Mouse (Mus musculus) embryonic facial prominence, embryonic 15.5 days (tissue): ENCODE results near the gene Sntg2. TPM values are rescaled to one million over a fixed set of nuclear protein-coding genes. Genes with fewer than 3 reads are reported as not detected.

Experiments used
- ATAC-seq: fragments of 200-750 bp; cut with Nextera tagmentation; 2 replicates; pipeline ENCODE4 v1.8.0; 2017; ENCODE audit warnings: low read depth, moderate TSS enrichment; ENCODE audit not compliant: insufficient number of reproducible peaks, low FRiP score, low TSS enrichment
- H3K27ac ChIP-seq: fragments of 300-500 bp; sonication (generic); replicated peaks from 2 replicates; pipeline ENCODE4 v1.5.1; 2015; ENCODE audit warnings: mild to moderate bottlenecking, inconsistent platforms
- H3K27me3 ChIP-seq: fragments of 300-500 bp; sonication (generic); 2 replicates; pipeline ENCODE4 v1.6.1; 2015; ENCODE audit warnings: inconsistent platforms
- H3K36me3 ChIP-seq: fragments of 300-500 bp; sonication (generic); 2 replicates; pipeline ENCODE4 v1.6.1; 2015; ENCODE audit warnings: mild to moderate bottlenecking, inconsistent platforms
- H3K4me1 ChIP-seq: fragments of 300-500 bp; sonication (generic); 2 replicates; pipeline ENCODE4 v1.6.1; 2015; ENCODE audit warnings: inconsistent platforms
- H3K4me2 ChIP-seq: fragments of 300-500 bp; sonication (generic); replicated peaks from 2 replicates; pipeline ENCODE4 v1.6.1; 2015; ENCODE audit warnings: mild to moderate bottlenecking, inconsistent platforms
- H3K4me3 ChIP-seq: fragments of 300-500 bp; sonication (generic); replicated peaks from 2 replicates; pipeline ENCODE4 v1.5.1; 2015; ENCODE audit warnings: mild to moderate bottlenecking, inconsistent platforms
- H3K9ac ChIP-seq: fragments of 300-500 bp; sonication (generic); 2 replicates; pipeline ENCODE4 v1.6.1; 2015; ENCODE audit warnings: inconsistent platforms
- H3K9me3 ChIP-seq: fragments of 300-500 bp; sonication (generic); replicated peaks from 2 replicates; pipeline ENCODE4 v1.6.1; 2016; ENCODE audit warnings: inconsistent platforms
- WGBS: fragments of 180-500 bp; shearing (Covaris S2); methylation state at CpG from one replicate; pipeline ENCODE4 v1.1.7; 2015; 5-methylcytosine and 5-hydroxymethylcytosine counted together
- polyA plus RNA-seq: library from polyadenylated mRNA; unstranded; fragments of >200 nt; fragmentation: Nextera tagmentation; extraction: Ambion mirVana; gene quantifications from 2 replicates; pipeline ENCODE4 v1.2.1, GENCODE M21; 2015

The Sntg2 gene
- polyA plus RNA-seq, 1 experiment from 2014 or later: 3.3 TPM

DNA sequence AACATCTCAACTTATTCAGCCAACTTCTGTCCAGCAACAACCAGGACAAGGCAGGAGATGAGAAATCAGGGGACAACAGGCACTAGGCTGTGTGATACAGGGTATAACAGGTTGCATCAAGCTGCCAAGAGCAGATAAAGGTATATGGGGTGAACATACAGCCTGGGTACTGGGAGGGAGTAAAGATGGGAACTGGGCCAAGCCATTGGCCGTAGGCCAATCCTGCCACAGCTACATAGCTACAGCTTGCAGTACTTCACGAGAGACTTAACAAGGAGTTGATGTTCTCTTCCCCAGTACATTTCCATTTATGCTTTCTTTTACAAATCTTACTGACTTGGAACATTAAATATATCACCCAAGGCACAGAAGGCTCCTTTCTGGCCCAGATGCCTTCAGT is 129.0 kb downstream of the Sntg2 start:
- H3K27me3 ChIP-seq: no peaks in the 10 kb centered on the region
- H3K27ac ChIP-seq: no peak overlapping the region
- H3K4me2 ChIP-seq: no peak overlapping the region
- no peak overlapping the region for H3K4me3 ChIP-seq
- H3K36me3 ChIP-seq: no peaks in the 10 kb centered on the region
- H3K9me3 ChIP-seq: no peaks in the 10 kb centered on the region
- 40% methylated on average over 2 of the region's 2 CpGs for WGBS
- no peak for ATAC-seq
- no peaks in the 10 kb centered on the region for H3K4me1 ChIP-seq
- H3K9ac ChIP-seq: no peak overlapping the region

- no peak overlapping the region for H3K27ac ChIP-seq
- no peaks in the 10 kb centered on the region for H3K4me1 ChIP-seq
- H3K27me3 ChIP-seq: no peaks in the 10 kb centered on the region
- no peak overlapping the region for H3K4me3 ChIP-seq
- ATAC-seq: no peak
- no peaks in the 10 kb centered on the region for H3K36me3 ChIP-seq
- 59% methylated on average over 3 of the region's 3 CpGs for WGBS
- no peak overlapping the region for H3K9ac ChIP-seq
- no peak overlapping the region for H3K4me2 ChIP-seq
- no peaks in the 10 kb centered on the region for H3K9me3 ChIP-seq
Measured at GRCm38 (mm10) chr12:30240891-30241290, 132.3 kb downstream of the Sntg2 start.

DNA sequence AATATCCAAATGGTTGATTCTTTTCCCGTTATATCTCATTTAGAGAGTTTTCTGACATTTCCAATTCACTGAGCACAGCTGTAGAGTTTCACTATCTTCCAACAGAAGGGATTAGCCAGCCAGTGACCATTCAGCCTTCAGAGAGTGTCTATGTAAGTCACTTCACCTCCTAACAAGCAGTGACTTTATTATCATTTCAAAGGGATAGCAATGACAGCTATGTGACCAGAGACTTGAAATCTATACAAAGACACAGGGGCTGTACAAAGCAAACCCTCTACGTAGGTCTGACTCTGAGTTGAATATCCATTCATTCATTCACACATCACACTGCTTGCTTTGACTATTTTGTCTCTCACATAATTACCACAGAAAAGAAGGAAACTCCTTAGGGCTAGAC is 138.2 kb downstream of the Sntg2 start:
- H3K27ac ChIP-seq: no peak overlapping the region
- 71% methylated on average over 2 of the region's 2 CpGs for WGBS

DNA sequence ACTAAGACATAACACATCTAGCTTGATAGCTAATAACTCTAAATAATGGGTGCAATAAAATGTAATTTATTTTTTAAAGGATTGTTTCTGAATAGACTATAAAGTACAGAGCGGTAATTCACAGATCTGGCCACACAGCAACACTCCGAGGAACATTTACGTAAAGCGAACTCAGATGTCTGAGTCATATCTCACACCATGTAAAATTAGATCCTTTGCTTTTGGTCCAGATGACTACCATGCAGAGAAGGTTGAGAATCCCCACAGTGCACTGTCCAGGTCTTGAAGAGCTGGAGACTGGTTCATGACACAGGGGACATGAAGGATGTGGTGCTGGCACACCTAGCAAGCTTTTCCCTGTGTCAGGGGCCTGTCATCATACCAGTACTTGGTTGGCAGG is 145.2 kb downstream of the Sntg2 start:
- no peak overlapping the region for H3K9ac ChIP-seq
- WGBS: 97% methylated on average over 4 of the region's 4 CpGs
- H3K27ac ChIP-seq: no peak overlapping the region
- H3K27me3 ChIP-seq: no peaks in the 10 kb centered on the region
- no peak overlapping the region for H3K4me2 ChIP-seq
- H3K4me3 ChIP-seq: no peak overlapping the region
- H3K36me3 ChIP-seq: no peaks in the 10 kb centered on the region
- no peak for ATAC-seq
- no peaks in the 10 kb centered on the region for H3K4me1 ChIP-seq
- H3K9me3 ChIP-seq: no peaks in the 10 kb centered on the region

More for the DNA sequence above, 138.2 kb downstream of the Sntg2 start:
- Histone ChIP-seq H3K4me2 (no peak overlapping the region), H3K9me3 (no peaks in the 10 kb centered on the region), H3K9ac (no peak overlapping the region), H3K4me1 (no peaks in the 10 kb centered on the region), H3K4me3 (no peak overlapping the region), H3K27me3 (no peaks in the 10 kb centered on the region), H3K36me3 (no peaks in the 10 kb centered on the region)
- ATAC-seq: no peak

DNA sequence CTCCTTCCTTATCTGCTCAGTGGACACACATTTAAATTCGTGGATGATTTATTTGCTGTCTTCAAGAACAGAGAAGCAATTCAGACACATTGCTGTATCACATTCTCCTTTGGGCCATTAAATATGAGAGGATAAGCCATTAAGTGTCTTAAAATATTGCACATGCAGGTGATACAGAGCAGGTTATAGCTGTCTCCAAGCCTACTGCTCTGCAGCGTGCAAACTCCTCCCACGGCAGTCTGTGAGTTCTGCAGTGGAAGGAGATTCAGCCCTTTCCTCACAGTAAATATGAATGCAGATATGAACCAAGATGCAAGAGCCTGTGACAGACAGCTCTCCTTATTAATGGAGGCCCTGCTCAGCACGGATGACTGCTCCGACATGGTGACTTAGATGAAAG is 146.9 kb downstream of the Sntg2 start:
- WGBS: 86% methylated on average over 5 of the region's 5 CpGs
- no peaks in the 10 kb centered on the region for H3K4me1 ChIP-seq

GRCm38 (mm10) chr12:30216762-30217441 is 156.3 kb downstream of the Sntg2 start:
- Histone ChIP-seq H3K9me3 (no peaks in the 10 kb centered on the region), H3K36me3 (no peaks in the 10 kb centered on the region), H3K27me3 (no peaks in the 10 kb centered on the region), H3K4me3 (no peak overlapping the region), H3K4me2 (no peak overlapping the region), H3K9ac (no peak overlapping the region), H3K4me1 (no peaks in the 10 kb centered on the region), H3K27ac (no peak overlapping the region)
- ATAC-seq: no peak
- 78% methylated on average over 6 of the region's 6 CpGs for whole genome bisulfite sequencing

More for the DNA sequence above, 146.9 kb downstream of the Sntg2 start:
- Histone ChIP-seq H3K36me3 (no peaks in the 10 kb centered on the region), H3K27me3 (no peaks in the 10 kb centered on the region), H3K9ac (no peak overlapping the region), H3K9me3 (no peaks in the 10 kb centered on the region), H3K27ac (no peak overlapping the region), H3K4me2 (no peak overlapping the region), H3K4me3 (no peak overlapping the region)
- no peak for ATAC-seq

- H3K4me2 ChIP-seq: no peak overlapping the region
- H3K9me3 ChIP-seq: no peaks in the 10 kb centered on the region
- H3K27ac ChIP-seq: no peak overlapping the region
- ATAC-seq: no peak
- no peaks in the 10 kb centered on the region for H3K4me1 ChIP-seq
- no peak overlapping the region for H3K9ac ChIP-seq
- H3K36me3 ChIP-seq: no peaks in the 10 kb centered on the region
- no peaks in the 10 kb centered on the region for H3K27me3 ChIP-seq
- H3K4me3 ChIP-seq: no peak overlapping the region
- 72% methylated on average over 2 of the region's 2 CpGs for WGBS
Measured at GRCm38 (mm10) chr12:30214761-30215160, 158.4 kb downstream of the Sntg2 start.

DNA sequence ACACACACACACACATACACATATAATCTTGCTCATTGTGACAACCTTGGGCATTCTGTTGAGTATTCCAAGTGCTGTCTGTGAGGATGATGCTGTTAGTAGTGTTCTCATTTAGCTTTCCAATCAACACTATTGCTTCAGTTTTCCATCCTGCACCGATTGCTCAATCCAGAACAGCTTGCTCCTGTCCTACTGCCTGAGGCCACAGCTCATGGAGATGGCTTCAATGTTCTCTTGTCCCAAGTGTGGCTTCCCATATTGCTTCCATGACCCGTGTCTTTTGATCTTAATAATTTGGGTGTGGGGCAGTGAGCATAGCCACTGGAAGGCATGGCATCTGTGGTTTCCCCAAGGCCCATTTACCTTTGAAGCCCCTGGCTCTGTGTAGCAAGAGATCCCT is 162.8 kb downstream of the Sntg2 start:
- H3K4me1 ChIP-seq: no peaks in the 10 kb centered on the region
- no peaks in the 10 kb centered on the region for H3K36me3 ChIP-seq
- no peak overlapping the region for H3K9ac ChIP-seq

DNA sequence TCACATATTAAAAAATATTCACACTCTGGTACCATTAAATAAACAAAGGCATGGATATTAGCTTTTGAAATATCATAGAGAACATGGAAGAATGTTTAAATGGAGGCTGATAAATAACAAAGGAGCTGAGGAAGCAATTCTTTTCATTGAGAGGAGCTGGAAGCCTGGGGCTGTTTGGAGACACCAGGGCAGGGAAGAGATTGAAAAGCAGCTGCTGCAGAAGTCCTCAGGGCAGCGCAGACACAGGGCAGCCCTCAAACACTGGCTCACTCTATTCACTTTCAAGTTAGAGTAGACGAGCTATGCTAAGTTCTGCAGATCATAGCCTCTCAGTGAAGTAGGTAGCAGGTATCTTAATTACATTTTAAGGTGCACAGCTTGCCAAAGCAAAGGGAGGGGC is 164.6 kb downstream of the Sntg2 start:
- Histone ChIP-seq H3K4me3 (no peak overlapping the region), H3K27me3 (no peaks in the 10 kb centered on the region), H3K36me3 (no peaks in the 10 kb centered on the region), H3K9me3 (no peaks in the 10 kb centered on the region), H3K4me1 (no peaks in the 10 kb centered on the region), H3K4me2 (no peak overlapping the region), H3K9ac (no peak overlapping the region), H3K27ac (no peak overlapping the region)
- no peak for ATAC-seq
- 28% methylated on average over 2 of the region's 2 CpGs for WGBS

More for the DNA sequence above, 162.8 kb downstream of the Sntg2 start:
- no peak for ATAC-seq
- Histone ChIP-seq H3K9me3 (no peaks in the 10 kb centered on the region), H3K4me3 (no peak overlapping the region), H3K4me2 (no peak overlapping the region), H3K27me3 (no peaks in the 10 kb centered on the region), H3K27ac (no peak overlapping the region)
- WGBS: 69% methylated on average over 2 of the region's 2 CpGs

DNA sequence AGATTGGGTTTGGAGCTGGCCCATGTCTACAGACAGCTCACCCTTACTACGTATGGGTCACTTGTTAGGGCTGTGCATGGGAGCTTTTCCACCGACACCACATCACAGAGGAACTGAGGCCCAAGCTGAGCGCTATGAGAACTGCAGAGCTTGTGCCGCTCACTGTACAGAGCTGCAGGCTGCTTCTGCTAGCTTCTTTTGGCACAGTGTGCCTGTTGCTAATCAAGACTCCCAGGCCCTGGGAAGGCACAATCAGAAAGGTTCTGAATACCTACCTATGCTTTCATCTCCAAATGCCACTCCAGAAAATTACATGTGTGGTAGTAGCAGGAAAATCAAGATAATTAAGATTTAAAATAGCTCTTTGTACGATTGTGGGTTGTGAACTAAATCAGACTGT is 165.1 kb downstream of the Sntg2 start:
- Histone ChIP-seq H3K4me1 (no peaks in the 10 kb centered on the region), H3K27me3 (no peaks in the 10 kb centered on the region), H3K27ac (no peak overlapping the region), H3K36me3 (no peaks in the 10 kb centered on the region), H3K4me3 (no peak overlapping the region), H3K9ac (no peak overlapping the region), H3K9me3 (no peaks in the 10 kb centered on the region), H3K4me2 (no peak overlapping the region)
- 60% methylated on average over 5 of the region's 5 CpGs for WGBS
- no peak for ATAC-seq

DNA sequence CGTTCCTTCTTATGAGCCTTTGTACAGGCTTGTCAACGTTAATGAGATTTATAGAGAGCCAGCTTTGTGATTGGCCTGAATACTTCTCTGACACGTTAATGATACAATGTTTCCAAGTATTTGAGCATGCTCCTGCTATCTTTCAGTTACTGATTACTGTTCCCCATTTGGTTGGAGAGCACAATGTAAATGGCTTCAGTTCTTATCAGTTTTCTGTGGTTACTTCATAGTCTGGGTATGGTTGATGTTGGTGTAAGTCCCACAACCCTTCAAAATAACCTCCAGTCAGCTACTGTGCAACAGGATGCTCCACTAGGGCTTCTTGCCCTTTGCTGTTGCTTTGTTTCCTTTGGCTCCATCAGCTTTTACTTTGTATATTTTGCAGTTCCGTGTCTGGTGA is 168.7 kb downstream of the Sntg2 start:
- no peak for ATAC-seq
- Histone ChIP-seq H3K4me2 (no peak overlapping the region), H3K27ac (no peak overlapping the region), H3K4me3 (no peak overlapping the region), H3K27me3 (no peaks in the 10 kb centered on the region), H3K36me3 (no peaks in the 10 kb centered on the region), H3K4me1 (no peaks in the 10 kb centered on the region), H3K9ac (no peak overlapping the region), H3K9me3 (no peaks in the 10 kb centered on the region)
- 71% methylated on average over 4 of the region's 4 CpGs for WGBS

DNA sequence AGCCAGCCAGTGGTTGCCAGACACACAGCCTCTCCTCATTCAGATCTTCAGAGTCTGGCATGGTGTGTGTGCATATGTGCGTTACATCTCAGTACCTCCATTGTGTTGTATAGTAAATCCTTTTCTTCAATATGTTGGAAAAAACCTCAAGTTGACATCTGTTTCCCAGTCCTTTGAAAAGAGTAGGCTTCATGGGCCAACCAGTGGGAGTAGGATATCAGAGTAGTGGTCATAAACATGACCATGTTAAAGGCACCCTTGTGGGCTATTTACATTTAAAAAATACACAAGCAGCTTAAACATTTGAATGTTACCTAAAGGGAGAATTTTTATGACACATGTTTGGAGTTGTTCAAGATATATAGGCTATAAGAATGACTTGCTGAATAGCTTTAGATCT is 170.4 kb downstream of the Sntg2 start:
- no peak overlapping the region for H3K4me2 ChIP-seq
- H3K9ac ChIP-seq: no peak overlapping the region
- H3K27me3 ChIP-seq: no peaks in the 10 kb centered on the region
- H3K4me1 ChIP-seq: no peaks in the 10 kb centered on the region
- no peaks in the 10 kb centered on the region for H3K36me3 ChIP-seq
- H3K27ac ChIP-seq: no peak overlapping the region
- no peak for ATAC-seq
- no peaks in the 10 kb centered on the region for H3K9me3 ChIP-seq
- H3K4me3 ChIP-seq: no peak overlapping the region
- 82% methylated on average over 1 of the region's 1 CpGs for WGBS
